Mouse (Mus musculus): ENCODE data around the gene Strn4. TPM values are rescaled to one million over a fixed set of nuclear protein-coding genes. Genes with fewer than 3 reads are reported as not detected.

Strn4 gene
- polyA plus RNA-seq, 1 experiment = 11.3 TPM

DNA sequence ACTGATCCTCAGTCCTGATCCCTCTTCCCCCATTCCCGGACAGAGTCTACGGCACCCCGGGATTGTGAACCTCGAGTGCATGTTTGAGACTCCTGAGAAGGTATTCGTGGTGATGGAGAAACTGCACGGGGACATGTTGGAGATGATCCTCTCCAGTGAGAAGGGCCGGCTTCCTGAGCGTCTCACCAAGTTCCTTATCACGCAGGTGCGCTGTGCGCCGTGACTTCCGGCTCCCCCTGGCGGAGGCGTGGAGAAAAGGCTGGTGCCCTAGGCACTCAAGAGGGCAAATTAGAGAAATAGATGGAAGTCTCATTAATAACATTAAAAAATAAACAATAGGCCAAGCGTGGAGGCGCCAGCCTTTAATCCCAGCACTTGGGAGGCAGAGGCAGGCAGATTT, 42.6 kb downstream of the Strn4 start:
- no peaks in the 10 kb centered on the region for H3K27me3 ChIP-seq (ENCODE audit: control insufficient read depth)

GRCm38 (mm10) chr7:16859902-16860651, 44.4 kb downstream of the Strn4 start:
- Histone ChIP-seq H3K4me1 (ENCODE audit: control insufficient read depth) (peaks cover 2% of the 10 kb centered on the region; the same call in 1 of the 2 replicates), H3K4me3 (replicated peaks) (no peak overlapping the region), H3K27me3 (ENCODE audit: control insufficient read depth) (no peaks in the 10 kb centered on the region), H3K36me3 (ENCODE audit: control insufficient read depth) (peaks cover 21% of the 10 kb centered on the region), H3K9me3 (ENCODE audit: control insufficient read depth, low read length) (no peaks in the 10 kb centered on the region)
- TF ChIP-seq TAL1 (IDR thresholded peaks at IDR 0.05; ENCODE audit: low read length) (no peak), GATA1 (IDR thresholded peaks at IDR 0.05; ENCODE audit: low read length) (no peak)

More for the DNA sequence above, 42.6 kb downstream of the Strn4 start:
- no peak for TF ChIP-seq TAL1 (IDR thresholded peaks at IDR 0.05; ENCODE audit: low read length)
- TF ChIP-seq GATA1 (IDR thresholded peaks at IDR 0.05; ENCODE audit: low read length) = no peak
- Histone ChIP-seq H3K36me3 (ENCODE audit: control insufficient read depth) (peaks cover 27% of the 10 kb centered on the region), H3K4me1 (ENCODE audit: control insufficient read depth) (peaks cover 2% of the 10 kb centered on the region; the same call in 1 of the 2 replicates), H3K9me3 (ENCODE audit: control insufficient read depth, low read length) (no peaks in the 10 kb centered on the region), H3K4me3 (replicated peaks) (no peak overlapping the region)

- peaks cover 12% of the 10 kb centered on the region; the same call in 1 of the 2 replicates for H3K36me3 ChIP-seq (ENCODE audit: control insufficient read depth)
- H3K9me3 ChIP-seq (ENCODE audit: control insufficient read depth, low read length) = no peaks in the 10 kb centered on the region
- H3K27me3 ChIP-seq (ENCODE audit: control insufficient read depth) = no peaks in the 10 kb centered on the region
- H3K4me1 ChIP-seq (ENCODE audit: control insufficient read depth) = no peaks in the 10 kb centered on the region; the same call in 1 of the 2 replicates
- no peak for TF ChIP-seq TAL1 (IDR thresholded peaks at IDR 0.05; ENCODE audit: low read length)
- TF ChIP-seq GATA1 (IDR thresholded peaks at IDR 0.05; ENCODE audit: low read length) = no peak
- no peak overlapping the region for H3K4me3 ChIP-seq (replicated peaks)
Observed at GRCm38 (mm10) chr7:16867488-16867887, 51.8 kb downstream of the Strn4 start.

GRCm38 (mm10) chr7:16869497-16869896, 53.8 kb downstream of the Strn4 start:
- no peaks in the 10 kb centered on the region for H3K9me3 ChIP-seq (ENCODE audit: control insufficient read depth, low read length)
- H3K36me3 ChIP-seq (ENCODE audit: control insufficient read depth) = peaks cover 9% of the 10 kb centered on the region; the same call in 1 of the 2 replicates
- H3K4me1 ChIP-seq (ENCODE audit: control insufficient read depth) = peaks cover 8% of the 10 kb centered on the region
- no peaks in the 10 kb centered on the region; the same call in 1 of the 2 replicates for H3K27me3 ChIP-seq (ENCODE audit: control insufficient read depth)
- no peak overlapping the region for H3K4me3 ChIP-seq (replicated peaks)
- TF ChIP-seq GATA1 (IDR thresholded peaks at IDR 0.05; ENCODE audit: low read length) = no peak
- no peak for TF ChIP-seq TAL1 (IDR thresholded peaks at IDR 0.05; ENCODE audit: low read length)

DNA sequence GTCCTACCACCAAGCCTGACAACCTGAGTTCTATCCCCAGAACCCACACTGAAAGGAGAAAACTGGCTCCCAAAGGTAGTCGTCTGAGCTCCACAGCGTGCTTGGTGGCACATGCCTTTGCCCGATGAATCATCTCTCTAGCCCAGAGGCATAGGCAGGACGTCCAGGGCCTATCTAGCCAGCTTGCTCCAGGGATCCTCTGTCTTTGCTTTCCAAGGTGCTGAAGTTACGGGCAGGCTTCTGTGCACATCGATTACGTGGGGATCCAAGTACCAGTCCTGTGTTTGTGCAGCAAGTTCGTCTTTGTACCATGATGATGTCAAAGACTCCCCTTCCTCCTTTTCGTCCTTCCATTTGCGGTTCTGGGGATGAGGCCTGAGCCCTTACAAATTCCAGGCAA, 55.9 kb downstream of the Strn4 start:
- Histone ChIP-seq H3K4me3 (replicated peaks) (no peak overlapping the region), H3K9me3 (ENCODE audit: control insufficient read depth, low read length) (no peaks in the 10 kb centered on the region), H3K27me3 (ENCODE audit: control insufficient read depth) (peaks cover 14% of the 10 kb centered on the region), H3K36me3 (ENCODE audit: control insufficient read depth) (peaks cover 5% of the 10 kb centered on the region; the same call in 1 of the 2 replicates), H3K4me1 (ENCODE audit: control insufficient read depth) (peaks cover 25% of the 10 kb centered on the region)
- TF ChIP-seq TAL1 (IDR thresholded peaks at IDR 0.05; ENCODE audit: low read length) = no peak
- no peak for TF ChIP-seq GATA1 (IDR thresholded peaks at IDR 0.05; ENCODE audit: low read length)

DNA sequence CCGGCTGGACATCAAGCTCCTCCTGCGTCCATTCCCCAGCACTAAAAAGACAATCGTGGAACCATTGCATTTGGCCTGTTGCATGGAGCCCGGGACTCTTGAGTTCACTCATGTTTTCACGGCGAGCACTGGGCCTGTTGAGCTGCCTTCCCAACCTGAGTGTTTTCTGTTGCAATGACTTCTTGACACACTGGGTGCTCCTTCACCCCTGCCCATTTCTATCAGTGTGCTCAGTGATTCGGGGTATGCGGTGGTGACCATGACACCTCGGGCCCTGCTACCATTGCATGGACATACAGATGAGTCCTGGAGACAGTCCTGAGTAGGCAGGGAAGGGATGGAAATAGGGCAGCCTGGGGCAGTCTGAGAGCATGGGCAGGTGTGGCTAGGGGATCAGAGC, 56.8 kb downstream of the Strn4 start:
- Histone ChIP-seq H3K27me3 (ENCODE audit: control insufficient read depth) (peaks cover 21% of the 10 kb centered on the region), H3K4me3 (replicated peaks) (no peak overlapping the region), H3K36me3 (ENCODE audit: control insufficient read depth) (peaks cover 5% of the 10 kb centered on the region; the same call in 1 of the 2 replicates), H3K4me1 (ENCODE audit: control insufficient read depth) (peaks cover 25% of the 10 kb centered on the region), H3K9me3 (ENCODE audit: control insufficient read depth, low read length) (no peaks in the 10 kb centered on the region)
- TF ChIP-seq GATA1 (IDR thresholded peaks at IDR 0.05; ENCODE audit: low read length) = no peak

DNA sequence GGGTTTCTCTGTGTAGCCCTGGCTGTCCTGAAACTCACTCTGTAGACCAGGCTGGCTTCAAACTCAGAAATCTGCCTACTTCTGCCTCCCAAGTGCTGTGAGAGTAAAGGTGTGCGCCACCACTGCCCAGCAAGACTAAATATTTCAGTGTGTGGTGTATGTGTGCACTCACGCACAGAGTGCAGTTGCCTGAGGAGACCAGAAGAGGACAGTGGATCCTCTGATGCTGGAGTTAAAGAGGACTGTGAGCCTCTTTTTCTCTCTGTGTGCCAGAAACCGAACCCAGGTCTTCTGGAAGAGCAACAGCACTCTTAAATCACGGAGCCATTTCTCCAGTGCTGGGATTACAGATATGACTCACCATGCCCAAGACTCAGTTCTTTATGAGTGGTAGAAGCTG, 57.7 kb downstream of the Strn4 start:
- Histone ChIP-seq H3K27me3 (ENCODE audit: control insufficient read depth) (peaks cover 21% of the 10 kb centered on the region), H3K9me3 (ENCODE audit: control insufficient read depth, low read length) (no peaks in the 10 kb centered on the region), H3K36me3 (ENCODE audit: control insufficient read depth) (peaks cover 5% of the 10 kb centered on the region; the same call in 1 of the 2 replicates), H3K4me1 (ENCODE audit: control insufficient read depth) (peaks cover 25% of the 10 kb centered on the region), H3K4me3 (replicated peaks) (no peak overlapping the region)
- no peak for TF ChIP-seq TAL1 (IDR thresholded peaks at IDR 0.05; ENCODE audit: low read length)
- TF ChIP-seq GATA1 (IDR thresholded peaks at IDR 0.05; ENCODE audit: low read length) = no peak

DNA sequence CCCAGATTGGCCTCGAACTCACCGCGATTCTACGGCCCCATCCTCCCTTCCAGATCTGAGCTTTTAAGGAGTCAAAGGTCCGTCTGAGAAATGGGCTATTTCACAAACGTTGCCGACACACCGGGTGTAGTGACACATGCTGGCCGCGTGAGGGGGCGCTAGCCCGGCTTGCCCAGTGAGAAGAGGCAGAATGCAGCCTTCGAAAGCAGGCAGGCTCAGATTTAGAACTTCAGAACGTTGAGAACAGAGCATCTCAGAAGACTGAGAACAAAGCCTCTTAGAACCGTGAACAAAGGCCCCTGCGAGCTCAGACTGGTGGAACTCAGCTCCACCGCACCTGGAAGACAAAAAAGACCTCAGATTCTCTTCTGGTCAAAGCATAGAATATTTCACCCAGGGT, 58.5 kb downstream of the Strn4 start:
- Histone ChIP-seq H3K36me3 (ENCODE audit: control insufficient read depth) (peaks cover 5% of the 10 kb centered on the region; the same call in 1 of the 2 replicates), H3K4me1 (ENCODE audit: control insufficient read depth) (peaks cover 25% of the 10 kb centered on the region), H3K4me3 (replicated peaks) (peak overlapping the region; percentile 62), H3K27me3 (ENCODE audit: control insufficient read depth) (peaks cover 21% of the 10 kb centered on the region), H3K9me3 (ENCODE audit: control insufficient read depth, low read length) (no peaks in the 10 kb centered on the region)
- TF ChIP-seq GATA1 (IDR thresholded peaks at IDR 0.05; ENCODE audit: low read length) (no peak), TAL1 (IDR thresholded peaks at IDR 0.05; ENCODE audit: low read length) (no peak)

DNA sequence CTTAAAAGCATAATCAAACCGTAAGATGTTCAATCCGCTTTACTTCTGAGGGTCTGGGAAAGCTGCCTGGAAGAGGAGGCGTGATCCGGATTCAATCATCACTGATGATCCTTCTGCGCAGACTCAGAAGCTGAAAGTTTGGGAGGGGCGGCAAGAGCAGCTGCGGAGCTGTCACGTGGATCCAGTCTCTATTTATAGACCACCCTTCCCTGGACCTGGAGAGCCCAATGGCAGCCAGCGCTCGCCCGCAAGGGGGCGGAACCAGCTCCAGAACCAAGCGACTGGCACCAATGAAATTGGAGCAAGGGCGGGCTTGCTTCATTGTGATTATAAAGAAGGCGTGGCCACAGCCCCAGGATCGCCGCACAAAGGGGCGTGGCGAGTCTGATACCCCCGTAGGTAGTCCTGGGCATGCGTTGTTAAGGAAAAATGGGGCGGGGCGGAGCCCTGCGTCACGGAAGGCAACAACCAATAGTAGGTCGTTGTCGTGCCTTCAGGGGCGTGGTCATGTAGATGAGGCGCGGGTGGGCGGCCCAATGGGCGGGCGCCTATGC, 59.1 kb downstream of the Strn4 start:
- TF ChIP-seq TAL1 (IDR thresholded peaks at IDR 0.05; ENCODE audit: low read length) = no peak
- no peak for TF ChIP-seq GATA1 (IDR thresholded peaks at IDR 0.05; ENCODE audit: low read length)
- Histone ChIP-seq H3K4me1 (ENCODE audit: control insufficient read depth) (peaks cover 25% of the 10 kb centered on the region), H3K27me3 (ENCODE audit: control insufficient read depth) (peaks cover 21% of the 10 kb centered on the region), H3K9me3 (ENCODE audit: control insufficient read depth, low read length) (no peaks in the 10 kb centered on the region), H3K4me3 (replicated peaks) (peak overlapping the region; percentile 62), H3K36me3 (ENCODE audit: control insufficient read depth) (no peaks in the 10 kb centered on the region; the same call in 1 of the 2 replicates)

- Histone ChIP-seq H3K36me3 (ENCODE audit: control insufficient read depth) (no peaks in the 10 kb centered on the region), H3K4me1 (ENCODE audit: control insufficient read depth) (peaks cover 25% of the 10 kb centered on the region), H3K27me3 (ENCODE audit: control insufficient read depth) (peaks cover 22% of the 10 kb centered on the region), H3K4me3 (replicated peaks) (peak within 1 kb of the TSS; percentile 62), H3K9me3 (ENCODE audit: control insufficient read depth, low read length) (no peaks in the 10 kb centered on the region)
- TF ChIP-seq GATA1 (IDR thresholded peaks at IDR 0.05; ENCODE audit: low read length) = no peak
- no peak for TF ChIP-seq TAL1 (IDR thresholded peaks at IDR 0.05; ENCODE audit: low read length)
Observed at GRCm38 (mm10) chr7:16875310-16875325, 59.4 kb downstream of the Strn4 start, which contains the start of gene Dact3. Gene Dact3, plus strand, starts transcription at chr7:16875317.

Measured in erythroblast, embryonic 14.5 days (primary cell).